Mouse (Mus musculus): ENCODE results near the gene Faf1. TPM values are rescaled to one million over a fixed set of nuclear protein-coding genes. Genes with fewer than 3 reads are reported as not detected.
A peak's percentile ranks its signal among the peaks of the same experiment; 100 is the strongest.

Gene Faf1
- polyA plus RNA-seq (2012; rRNA removed) = 16.2 and 21.4 TPM in 2 replicates

GRCm38 (mm10) chr4:109676218-109677215 lies at the start of gene Faf1:
Gene Faf1 (plus strand): TSS chr4:109676588.
- DNase-seq (ENCODE audit: extremely low spot score in 1 of 2, low spot score in 1 of 2) = peak; percentile 92 to 97

DNA sequence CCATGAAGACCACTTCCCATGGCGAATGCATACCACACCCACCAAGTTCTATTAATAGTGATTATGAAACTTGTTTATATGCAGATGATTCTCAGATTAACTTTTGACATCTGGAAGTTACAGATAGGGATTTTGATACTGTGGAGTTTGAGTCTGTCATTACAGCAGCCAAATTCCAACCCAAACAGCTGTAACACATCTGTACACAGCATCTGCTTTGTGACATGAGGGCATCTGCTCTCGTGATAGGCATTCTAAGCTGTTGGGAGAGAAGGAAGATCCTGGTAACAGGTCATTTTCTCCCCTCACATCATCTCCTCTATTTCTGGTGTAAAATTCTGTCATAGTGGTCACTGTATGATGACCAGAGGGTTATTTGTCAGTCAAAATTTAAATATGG lies 46.2 kb upstream of the Faf1 start:
- DNase-seq (ENCODE audit: extremely low spot score in 1 of 2, low spot score in 1 of 2) = no peak

DNA sequence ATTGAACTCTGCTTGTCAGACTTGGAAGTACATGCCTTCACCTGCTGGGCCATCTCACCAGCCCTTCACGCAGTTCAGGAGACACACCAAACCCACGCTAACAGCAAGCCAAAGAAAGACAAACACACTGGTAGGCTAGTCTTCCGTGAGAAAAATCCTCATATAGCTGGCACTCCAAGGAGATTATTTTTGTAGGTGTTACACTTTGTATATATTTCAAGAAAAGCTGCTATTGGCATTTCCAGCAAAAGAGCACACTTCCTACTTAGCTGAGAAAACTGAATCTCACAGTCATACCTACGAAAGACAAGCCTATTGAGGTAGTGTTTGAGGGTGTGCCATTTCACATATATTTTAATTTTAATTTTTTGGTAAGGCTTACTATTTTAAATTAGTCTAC lies 45.4 kb upstream of the Faf1 start:
- peak in 1 of 2 experiments; percentile 5 for DNase-seq (ENCODE audit: extremely low spot score in 1 of 2, low spot score in 1 of 2)

GRCm38 (mm10) chr4:109634971-109635370 lies 41.4 kb upstream of the Faf1 start:
- DNase-seq (ENCODE audit: extremely low spot score in 1 of 2, low spot score in 1 of 2) = no peak

DNA sequence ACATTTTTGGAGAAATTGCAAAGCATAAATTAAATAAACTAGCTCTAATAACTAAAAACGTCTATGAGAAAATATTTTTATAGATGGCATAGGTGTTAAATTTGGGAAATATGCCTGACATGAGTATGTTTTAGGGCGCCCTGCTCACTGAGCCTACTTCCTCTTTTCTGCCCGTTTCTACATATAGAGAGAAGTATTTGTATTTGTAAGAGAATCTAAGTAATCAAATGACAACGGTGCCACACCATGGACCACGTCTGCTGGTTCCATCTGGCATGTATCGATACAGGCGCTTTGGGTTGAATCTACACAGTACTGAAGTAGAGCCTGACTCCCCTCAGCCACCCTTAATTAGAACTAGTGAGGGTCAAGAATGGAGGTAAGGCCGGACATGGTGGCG lies 37.0 kb upstream of the Faf1 start:
- no peak for DNase-seq (ENCODE audit: extremely low spot score in 1 of 2, low spot score in 1 of 2)

DNA sequence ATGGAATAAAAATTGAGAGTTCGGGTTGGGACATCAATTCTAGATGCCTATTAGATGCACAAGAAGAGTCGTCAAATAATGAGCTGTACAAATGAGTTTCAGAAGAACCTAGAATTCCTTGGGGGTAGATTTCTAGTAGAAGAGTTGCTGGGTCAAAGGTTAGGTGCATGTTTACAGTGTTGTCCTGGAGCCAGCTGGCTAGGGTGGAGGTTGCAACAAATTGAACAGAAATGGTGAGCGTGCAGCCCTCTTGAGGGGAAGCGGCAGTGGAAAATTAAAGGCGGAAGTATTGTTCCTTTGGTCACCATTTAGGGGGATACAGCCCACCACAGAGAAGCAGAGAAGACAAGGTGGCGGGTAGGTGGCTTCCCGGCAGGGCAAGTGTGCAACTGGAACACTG lies 36.2 kb upstream of the Faf1 start:
- DNase-seq (ENCODE audit: extremely low spot score in 1 of 2, low spot score in 1 of 2) = no peak

DNA sequence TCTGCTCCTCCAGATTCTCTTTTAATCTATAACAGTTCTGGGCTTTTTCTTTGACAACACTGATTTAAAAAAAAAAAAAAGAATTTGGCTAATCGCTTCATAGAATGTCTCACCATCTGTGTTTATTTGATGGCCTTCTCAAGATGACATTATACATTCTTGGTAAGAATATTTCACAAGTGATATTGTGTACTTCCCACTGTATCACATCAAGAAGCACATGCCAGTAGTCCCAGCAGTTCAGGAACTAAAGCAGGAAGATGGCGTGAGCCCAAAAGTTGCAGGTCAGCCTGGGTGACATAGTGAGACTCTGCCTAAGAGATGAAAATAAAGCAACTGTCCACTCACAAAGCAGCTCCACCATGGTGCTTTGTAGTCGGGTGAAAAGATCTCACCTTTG lies 34.9 kb upstream of the Faf1 start:
- no peak for DNase-seq (ENCODE audit: extremely low spot score in 1 of 2, low spot score in 1 of 2)

GRCm38 (mm10) chr4:109647281-109647680 lies 29.1 kb upstream of the Faf1 start:
- no peak for DNase-seq (ENCODE audit: extremely low spot score in 1 of 2, low spot score in 1 of 2)

DNA sequence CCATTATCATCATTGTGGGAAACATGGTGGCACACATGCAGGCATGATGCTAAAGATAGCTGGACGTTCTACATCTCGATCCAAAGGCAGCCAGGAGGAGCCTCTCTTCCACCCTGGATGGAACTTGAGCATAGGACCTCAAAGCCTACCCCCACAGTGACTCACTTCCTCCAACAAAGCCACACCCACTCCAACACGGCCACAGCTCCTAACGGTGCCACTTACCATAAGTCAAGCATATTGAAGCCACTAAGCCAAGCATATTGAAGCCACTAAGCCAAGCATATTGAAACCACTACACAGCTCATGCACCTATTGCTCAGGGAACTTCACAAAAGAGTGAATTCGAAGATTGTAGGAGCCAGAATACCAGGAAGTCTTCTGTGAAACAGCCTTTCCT lies 27.1 kb upstream of the Faf1 start:
- no peak for DNase-seq (ENCODE audit: extremely low spot score in 1 of 2, low spot score in 1 of 2)

DNA sequence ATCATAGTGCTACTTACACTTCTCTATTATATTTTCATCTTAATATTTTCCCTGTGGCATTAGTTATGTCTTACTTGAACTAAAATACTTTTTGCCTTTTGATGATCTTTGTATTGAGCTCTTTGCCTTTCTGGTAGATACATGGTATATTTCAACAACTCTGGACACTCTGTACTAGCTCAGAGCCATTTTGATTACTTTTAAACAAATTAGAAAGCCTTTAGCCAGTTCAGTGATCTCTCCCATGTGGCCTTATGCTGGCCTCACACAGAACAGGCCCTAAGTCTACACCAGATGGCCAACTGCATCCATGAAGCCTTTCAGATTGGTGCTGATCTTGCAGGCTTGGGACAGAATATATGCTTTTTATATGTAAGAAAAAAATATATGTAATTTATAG lies 23.1 kb upstream of the Faf1 start:
- no peak for DNase-seq (ENCODE audit: extremely low spot score in 1 of 2, low spot score in 1 of 2)

- DNase-seq (ENCODE audit: extremely low spot score in 1 of 2, low spot score in 1 of 2) = no peak
Observed at GRCm38 (mm10) chr4:109654701-109655100, 21.7 kb upstream of the Faf1 start.

GRCm38 (mm10) chr4:109655738-109656137 lies 20.6 kb upstream of the Faf1 start:
- no peak for DNase-seq (ENCODE audit: extremely low spot score in 1 of 2, low spot score in 1 of 2)

DNA sequence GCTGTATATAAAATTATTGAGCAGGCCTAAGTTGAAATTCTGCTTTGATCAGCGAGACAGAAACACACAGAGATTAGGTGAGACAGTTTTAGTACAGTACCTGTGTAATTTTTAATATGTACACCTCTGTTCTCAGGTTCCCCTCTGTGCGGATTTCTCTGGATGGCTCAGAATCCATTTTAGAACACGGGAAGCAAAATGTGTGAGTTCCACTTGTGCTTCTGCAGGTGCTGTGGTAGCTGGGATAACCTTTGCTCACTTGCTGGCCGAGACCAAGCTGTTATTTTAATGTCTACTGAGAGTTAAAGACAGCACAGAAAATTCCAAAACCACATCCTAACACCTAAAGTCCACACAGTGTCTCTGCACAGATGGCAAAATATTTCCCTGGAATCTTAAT lies 20.1 kb upstream of the Faf1 start:
- DNase-seq (ENCODE audit: extremely low spot score in 1 of 2, low spot score in 1 of 2) = no peak

- DNase-seq (ENCODE audit: extremely low spot score in 1 of 2, low spot score in 1 of 2) = no peak
Observed at GRCm38 (mm10) chr4:109657021-109657850, 19.2 kb upstream of the Faf1 start.

GRCm38 (mm10) chr4:109657851-109658500 lies 18.4 kb upstream of the Faf1 start:
- no peak for DNase-seq (ENCODE audit: extremely low spot score in 1 of 2, low spot score in 1 of 2)

DNA sequence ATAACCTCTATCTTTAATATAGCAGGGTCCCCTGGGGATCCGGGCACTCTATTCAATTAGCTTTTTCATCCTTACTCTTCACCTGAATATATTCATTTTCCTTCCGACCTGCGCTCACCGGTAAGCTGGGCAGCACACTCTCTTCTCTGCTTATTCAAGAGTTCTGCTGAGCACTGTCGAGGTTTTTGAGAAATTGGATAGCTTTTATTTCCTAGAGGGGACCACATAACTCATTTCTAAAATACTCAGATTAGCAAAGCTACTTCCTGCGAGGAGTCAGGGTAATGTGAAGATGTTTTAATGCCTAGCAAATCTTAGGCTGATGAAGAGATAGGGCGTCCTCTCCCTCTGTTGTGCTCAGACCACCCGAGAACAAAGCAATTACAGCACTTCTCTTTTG lies 17.6 kb upstream of the Faf1 start:
- DNase-seq (ENCODE audit: extremely low spot score in 1 of 2, low spot score in 1 of 2) = no peak

- DNase-seq (ENCODE audit: extremely low spot score in 1 of 2, low spot score in 1 of 2) = no peak
Observed at GRCm38 (mm10) chr4:109659571-109659970, 16.8 kb upstream of the Faf1 start.

- DNase-seq (ENCODE audit: extremely low spot score in 1 of 2, low spot score in 1 of 2) = no peak
Observed at GRCm38 (mm10) chr4:109660568-109660967, 15.8 kb upstream of the Faf1 start.

DNA sequence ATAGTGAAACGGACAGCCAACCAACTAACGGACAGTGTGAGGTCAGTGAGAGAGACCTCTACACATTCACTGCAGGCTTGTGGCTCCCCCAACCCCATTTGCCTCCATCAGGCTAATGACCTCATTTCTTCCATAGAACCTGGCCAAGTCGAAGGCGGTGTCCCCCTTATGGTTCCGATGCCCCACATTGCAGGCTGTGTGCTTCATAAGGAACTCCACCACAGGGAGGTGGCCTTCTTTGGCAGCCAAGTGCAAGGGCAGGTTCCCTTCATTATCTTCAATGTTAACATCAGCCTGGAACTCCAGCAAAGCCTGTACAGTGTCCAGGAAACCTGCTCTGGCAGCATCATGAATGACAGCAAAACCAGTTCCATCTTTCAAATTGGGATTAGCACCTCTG lies 15.2 kb upstream of the Faf1 start:
- DNase-seq (ENCODE audit: extremely low spot score in 1 of 2, low spot score in 1 of 2) = no peak

DNA sequence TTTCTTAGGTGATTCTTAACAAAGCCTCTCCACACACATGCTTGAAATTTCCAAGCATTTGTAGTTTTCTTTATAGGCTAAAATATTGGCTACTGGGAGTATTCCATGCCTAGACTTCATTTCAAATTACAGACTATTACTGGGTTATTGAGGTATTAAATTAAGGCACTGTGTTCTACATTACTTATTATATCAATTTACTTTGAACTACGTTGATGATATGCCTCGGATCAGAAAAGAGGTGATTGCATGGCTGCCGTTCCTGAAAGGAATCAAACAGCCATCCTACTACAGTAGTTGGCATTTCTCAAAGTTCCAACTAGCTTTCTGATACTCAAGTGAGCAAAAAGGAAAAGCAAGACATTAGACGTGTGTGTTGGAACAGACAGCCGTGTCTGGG lies 14.1 kb upstream of the Faf1 start:
- no peak for DNase-seq (ENCODE audit: extremely low spot score in 1 of 2, low spot score in 1 of 2)

GRCm38 (mm10) chr4:109664091-109664490 lies 12.3 kb upstream of the Faf1 start:
- DNase-seq (ENCODE audit: extremely low spot score in 1 of 2, low spot score in 1 of 2) = no peak

Data from frontal cortex, adult 2 months (tissue).